Mouse (Mus musculus) fibroblast of lung, adult 2 months (primary cell): ENCODE results near the gene Prkaa2.
"Not testable (repeated sequence)": the region's sequence is repeated elsewhere in the genome, so short reads cannot be mapped to it uniquely, and the experiment has no call there.

ENCODE experiments used
- DNase-seq: peaks from one replicate; pipeline ENCODE4 v3.0.0-alpha.2; 2011; ENCODE audit warnings: low read depth

Prkaa2 gene

DNA sequence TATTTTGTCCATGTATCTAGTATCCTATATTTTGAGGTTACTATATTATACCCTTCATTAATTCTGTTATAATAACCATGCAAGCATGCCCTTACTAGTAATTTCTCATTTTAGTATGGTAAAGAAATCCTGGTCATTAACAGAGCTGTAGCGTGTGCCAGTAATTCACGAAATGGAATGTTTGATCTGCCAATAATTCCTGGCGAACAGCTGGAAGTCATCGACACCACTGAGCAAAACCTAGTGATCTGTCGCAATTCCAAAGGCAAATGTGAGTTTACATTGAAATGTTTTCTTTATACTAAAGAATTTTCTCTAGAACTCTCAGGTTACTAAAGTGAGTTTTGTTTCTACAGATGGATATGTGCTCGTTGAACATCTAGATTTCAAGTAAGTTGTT, 94.2 kb downstream of the Prkaa2 start:
- no peak for DNase-seq

DNA sequence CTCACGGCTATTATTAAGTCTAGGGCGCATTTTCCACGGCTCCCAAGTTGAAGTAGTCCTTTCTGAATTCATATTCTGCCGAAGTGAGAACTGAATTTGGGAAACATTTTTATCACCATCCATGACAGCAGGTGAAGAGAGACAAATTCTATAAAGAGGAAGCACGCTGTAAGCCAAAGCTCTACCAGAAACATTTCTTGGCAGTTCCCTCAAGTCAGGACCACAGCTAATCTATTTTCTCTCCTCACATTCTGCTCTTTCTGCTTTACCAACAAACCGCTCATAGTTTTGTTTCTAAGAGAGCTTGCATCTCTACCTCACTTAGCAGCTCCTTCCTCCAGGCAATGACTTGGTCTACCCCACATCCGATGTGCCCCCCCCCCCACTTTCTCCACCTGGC, 96.0 kb downstream of the Prkaa2 start:
- no peak for DNase-seq

DNA sequence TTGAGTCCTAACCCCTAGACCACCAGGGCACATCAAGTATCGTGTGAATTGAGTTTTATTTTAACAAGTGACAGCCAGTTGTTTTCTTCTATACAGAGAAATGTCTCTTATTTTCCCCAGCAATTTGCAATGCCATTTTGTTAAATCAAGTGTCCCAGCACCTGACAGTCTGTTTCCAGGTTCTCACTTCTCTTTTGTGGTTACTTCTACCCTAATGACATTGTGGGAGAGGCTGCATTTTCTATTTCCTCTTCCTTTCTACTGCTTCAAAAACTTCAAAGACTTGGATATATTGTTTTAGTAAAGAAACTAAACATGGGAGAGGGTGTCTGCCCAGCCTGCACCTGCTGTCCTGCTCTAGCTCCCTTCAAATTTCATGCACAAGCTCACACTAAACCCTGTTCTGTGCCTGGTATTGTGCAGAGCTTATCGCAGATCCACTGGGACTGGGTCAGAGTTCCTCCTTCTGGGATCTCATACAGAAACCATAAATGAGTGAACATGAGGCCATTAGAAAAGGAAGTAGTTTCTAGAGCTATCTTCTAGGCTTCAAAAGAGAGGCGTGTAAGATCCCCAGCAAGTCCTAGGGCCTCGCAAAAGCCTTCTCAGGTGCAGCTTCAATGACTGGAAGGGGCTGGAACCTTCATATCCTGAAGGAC, 102.2 kb downstream of the Prkaa2 start:
- DNase-seq: no peak

DNA sequence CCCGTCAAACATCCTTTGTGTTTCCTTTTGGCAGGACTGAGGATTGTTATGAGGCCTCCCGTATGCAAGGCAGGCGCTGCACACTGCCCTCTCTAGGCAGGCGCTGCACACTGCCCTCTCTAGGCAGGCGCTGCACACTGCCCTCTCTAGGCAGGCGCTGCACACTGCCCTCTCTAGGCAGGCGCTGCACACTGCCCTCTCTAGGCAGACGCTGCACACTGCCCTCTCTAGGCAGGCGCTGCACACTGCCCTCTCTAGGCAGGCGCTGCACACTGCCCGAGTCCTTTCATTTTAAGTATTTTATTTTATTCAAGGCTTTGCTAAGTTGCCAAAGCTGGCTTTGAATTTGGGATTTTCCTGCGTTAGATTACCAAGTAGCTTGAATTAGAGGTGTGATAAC, 105.0 kb downstream of the Prkaa2 start:
- not testable (repeated sequence) for DNase-seq

DNA sequence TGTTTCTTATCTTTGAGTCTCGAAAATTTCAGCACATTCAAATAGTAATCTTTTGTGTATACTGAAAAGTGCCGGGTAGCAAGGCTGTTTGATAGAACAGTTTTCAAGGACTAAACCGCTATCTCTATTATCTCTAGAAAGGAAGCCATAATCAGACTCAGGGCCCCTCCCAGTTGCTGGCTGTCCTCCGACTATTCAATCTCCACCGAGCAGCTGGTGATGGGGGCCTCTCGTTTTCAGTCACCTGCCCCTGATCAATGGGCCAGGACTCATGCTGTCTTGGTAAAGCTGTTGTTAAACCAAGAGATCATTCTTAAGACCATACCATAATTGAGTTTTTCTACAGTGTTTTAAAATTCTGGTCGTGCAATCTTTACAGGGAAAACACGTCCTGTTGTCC, 105.6 kb downstream of the Prkaa2 start:
- DNase-seq: no peak

DNA sequence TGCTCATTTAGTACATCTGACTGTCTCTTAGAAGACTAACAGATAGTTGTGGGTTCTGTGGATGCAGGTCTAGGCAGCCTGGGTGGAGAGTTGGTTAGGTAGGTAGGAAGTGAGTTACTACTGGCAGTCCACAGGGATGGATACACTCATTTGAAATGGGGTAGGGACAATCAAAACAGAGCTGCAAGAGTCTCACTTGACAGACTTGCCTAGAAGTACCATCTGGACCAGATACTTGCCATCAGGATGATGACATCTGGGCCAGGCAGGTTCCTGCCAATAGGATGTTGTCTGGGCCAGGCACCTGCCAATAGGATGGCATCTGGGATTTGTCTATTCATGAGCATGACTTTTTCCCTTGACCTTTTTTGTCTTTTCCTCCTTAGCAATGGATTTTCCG, 108.0 kb downstream of the Prkaa2 start:
- no peak for DNase-seq

DNA sequence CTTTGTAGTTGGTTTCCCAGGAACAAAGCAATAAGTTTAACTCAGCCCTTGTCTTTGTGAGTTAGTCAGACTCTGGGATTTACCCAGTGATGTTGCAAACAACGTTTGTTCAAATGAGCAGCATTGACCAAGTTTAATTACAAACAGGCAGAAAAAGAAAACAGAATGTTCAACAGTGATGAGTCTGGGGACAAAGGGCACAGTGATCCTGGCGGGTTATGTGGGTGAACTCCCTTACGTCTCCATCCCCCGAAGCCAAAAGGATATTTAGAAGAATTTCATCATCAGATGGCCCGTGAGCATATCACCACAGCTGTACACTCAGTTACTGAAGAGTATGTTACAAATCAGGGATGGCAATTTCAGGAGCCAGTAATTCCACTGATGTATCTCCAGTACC, 110.0 kb downstream of the Prkaa2 start:
- DNase-seq: no peak

DNA sequence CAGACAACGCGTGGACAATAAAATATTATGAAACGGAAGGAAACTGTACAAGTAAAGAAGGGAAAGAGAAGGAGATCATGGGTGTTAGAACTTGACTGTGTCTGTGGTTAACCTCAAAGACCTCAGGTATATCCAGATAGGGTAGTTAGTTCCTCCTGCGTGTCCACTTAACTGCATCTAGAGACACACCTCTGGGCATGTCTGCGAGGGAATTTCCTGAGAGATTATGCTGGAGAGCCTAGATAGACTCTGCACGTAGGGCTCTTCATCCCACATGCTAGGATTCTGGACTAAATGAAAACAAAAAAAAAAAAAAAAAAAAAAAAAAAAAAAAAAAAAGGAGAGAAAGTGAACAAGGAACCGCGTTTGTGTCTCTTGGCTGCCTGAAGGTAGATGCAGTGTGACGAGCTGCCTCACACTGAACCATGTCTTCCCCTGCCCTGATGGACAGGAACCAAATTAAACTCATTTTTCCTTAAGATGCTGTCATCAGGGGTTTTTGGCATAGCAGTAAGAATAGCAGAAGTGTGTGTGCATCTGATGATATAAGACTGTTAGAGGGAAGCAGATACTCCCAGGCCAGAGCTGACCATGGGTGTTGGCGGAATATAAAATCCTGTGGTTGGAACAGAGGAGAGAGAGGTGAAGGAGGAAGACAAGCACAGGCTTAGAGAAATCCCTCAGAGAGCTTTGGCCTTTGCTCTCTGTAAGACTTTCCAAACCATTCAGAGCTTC, 116.4 kb downstream of the Prkaa2 start:
- DNase-seq: no peak

DNA sequence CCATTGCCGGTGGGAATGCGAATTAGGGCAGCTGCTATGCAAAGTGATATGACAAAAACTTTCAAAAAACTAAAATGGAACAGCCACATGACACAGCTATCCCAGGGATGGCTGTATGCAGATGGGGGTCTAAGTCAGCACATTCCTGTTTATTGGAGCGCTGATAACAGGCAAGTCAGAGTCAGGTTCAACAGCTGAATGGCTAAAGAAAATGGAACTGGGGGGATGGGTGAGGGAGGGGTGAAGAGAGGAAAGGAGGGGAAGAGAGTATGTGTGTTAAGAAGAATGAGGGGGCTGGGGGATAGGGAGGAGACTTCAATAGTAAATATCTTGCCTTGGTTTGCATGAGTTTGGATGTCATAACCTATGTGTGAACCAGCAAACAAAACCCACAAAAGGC, 117.4 kb downstream of the Prkaa2 start:
- no peak for DNase-seq

DNA sequence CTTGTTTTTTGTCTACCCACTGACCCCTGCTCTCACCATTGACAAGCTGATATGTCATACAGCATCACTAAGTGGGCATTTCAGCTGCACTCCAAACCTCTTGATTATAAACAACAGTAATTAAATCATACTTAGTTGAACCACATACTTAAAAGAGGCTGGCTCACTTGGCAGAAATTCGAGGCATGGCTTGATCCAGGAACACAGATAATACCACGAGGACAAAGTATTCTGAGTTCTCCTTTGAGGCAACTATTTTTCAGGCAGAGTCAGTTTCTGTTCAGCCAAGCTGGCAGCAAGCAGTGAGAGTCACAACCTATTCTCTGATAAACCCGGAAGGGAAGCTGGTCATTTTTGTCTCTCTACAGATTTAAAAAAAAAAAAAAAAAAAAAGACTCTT, 119.0 kb downstream of the Prkaa2 start:
- DNase-seq: no peak

DNA sequence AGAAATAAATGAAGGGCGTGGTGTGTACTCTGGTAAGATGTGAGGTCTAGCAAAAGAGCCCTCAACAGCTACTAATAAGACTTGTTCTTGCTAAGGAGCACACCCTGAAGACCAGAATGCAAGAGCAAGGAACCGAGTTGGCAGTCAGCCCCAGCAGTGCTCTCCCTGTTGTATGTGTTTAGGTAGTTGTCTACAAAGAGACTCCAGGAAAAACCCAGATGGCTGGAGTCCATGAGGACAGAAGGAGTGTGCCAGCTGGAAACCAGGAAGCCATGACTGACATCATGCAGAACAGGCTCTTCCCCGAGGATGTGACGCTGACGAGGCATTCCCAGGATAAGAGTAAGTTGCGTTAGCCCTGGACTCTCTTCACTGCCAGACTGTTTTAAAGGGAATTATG, 119.7 kb downstream of the Prkaa2 start:
- DNase-seq: no peak

DNA sequence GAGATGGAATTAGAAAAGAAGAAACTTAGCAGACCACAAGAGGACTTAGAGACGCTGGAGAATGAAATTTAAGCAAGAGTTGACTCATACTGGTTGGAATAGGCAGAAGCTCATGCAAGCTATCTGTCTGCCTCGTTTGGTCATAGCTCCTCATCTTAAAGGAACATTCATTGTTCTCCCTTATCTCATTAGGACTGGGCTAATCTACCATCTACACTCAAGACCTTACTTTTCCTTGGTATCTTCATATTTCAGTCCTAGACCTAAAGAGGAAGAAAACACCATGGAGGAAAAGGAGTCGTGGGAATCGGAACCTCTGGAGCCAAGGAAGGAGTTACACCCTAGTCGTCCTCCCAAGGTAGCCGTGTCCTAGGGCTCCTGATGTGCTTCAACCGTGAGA, 121.0 kb downstream of the Prkaa2 start:
- no peak for DNase-seq

DNA sequence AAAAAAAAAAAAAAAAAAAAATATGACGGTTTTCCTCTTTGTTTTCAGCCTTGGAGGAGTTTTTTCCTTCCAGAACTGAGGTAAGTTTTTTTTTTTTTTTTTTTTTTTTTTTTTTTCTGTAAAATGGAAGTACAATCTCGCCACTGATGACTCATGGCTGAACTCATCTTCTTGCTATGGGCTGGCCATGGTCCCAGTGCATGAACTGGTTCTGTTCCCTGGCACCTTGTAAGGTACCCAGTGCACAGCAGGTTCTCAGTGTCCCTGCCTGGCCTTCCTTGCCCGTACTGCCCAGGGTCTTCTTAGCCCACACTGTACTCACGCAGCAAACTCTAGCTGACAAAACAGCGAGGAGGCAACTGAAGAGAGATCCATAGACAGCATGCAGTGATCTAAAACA, 121.6 kb downstream of the Prkaa2 start:
- DNase-seq: no peak

DNA sequence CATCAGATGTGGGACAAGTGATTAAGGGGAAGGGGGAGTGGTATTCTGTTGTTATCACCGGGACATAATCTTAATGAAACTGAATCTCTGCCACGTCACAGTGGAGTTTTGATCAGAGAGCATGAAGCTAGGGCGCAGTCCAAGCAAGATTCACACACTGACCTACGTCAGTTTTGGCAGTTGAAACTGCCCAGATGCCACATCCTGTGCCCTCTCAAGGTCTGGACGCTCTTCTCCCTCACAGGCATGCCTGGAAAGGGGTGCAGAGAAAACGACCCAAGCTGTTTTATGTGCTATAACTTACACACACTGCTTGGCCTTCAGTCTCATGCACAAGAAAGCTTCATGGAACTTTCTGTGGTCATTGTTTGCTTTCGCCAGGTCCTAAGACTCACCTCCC, 122.1 kb downstream of the Prkaa2 start:
- no peak for DNase-seq

DNA sequence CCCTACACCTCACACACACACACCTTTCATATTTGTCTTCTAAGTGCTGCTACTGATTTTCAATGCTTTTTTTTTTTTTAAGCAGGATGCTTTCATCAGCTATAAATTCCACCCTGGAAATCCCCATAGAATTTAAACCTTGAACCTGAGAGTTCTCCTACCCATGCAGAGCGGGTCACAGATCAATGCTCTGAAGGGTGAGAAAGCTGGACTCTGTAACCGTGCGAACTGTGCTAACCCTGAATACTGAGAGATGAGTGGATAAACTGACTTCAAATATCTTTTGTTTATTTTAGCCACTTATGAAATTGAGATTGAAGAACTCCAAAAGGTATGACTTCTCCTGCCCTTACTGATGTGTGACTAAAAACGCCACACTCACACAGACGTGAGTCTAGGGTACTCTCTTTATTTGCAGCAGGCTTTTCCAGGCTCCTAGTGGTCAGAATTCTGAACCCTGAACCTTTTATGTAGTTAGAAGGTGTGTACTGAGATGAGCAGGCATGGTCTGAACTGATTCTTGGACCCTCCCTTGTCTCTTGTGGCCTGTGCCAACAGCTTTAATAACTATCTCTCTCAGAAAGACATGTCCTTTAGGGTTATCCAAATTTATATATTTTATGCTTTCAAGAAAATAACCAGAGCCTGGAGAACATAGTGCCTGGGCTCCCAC, 123.6 kb downstream of the Prkaa2 start:
- no peak for DNase-seq
